Comparison of ENCODE assay signal across 8 mouse cellular contexts in genomic region chr13:28757846-28758522, GRCm38 (mm10).
A peak's percentile ranks its signal among the peaks of the same experiment; 100 is the strongest.
DNase-seq lines count a peak whose midpoint lies in the region; ATAC-seq lines count a peak whose summit lies in the region.

No protein-coding gene starts in this region.

- peak; percentile 91 for DNase-seq in 3T3-L1 (ENCODE audit: low read depth, low spot score)
- peak; percentile 74 for DNase-seq in adrenal gland, postnatal 14 days
- peak; percentile 66 for DNase-seq in forelimb bud, embryonic 11.5 days (ENCODE audit: low read depth, low spot score)
- DNase-seq in heart, postnatal 36 days = peak; percentile 78 to 83
- peak; percentile 39 for DNase-seq in layer of hippocampus, adult 9-11 months
- DNase-seq in ovary, postnatal 10 days (ENCODE audit: low spot score) = peak; percentile 65
- peak; percentile 92 for DNase-seq in thymus, postnatal 0 days (ENCODE audit: low spot score)

- intact Hi-C loops in heart, postnatal 36 days (cut with DNase I) = loop anchor here (1.0 to 5.0 kb wide), 7 partner anchors 39 to 336 kb away; no protein-coding TSS in a partner anchor

- no peaks in the 10 kb centered on the region for H3K9me3 ChIP-seq in lung, embryonic 16.5 days (ENCODE audit: control insufficient read depth, low read length)

- under 1% methylated on average over 13 of the region's 13 CpGs for WGBS in lung, embryonic 16.5 days

- peaks cover 37% of the 10 kb centered on the region for H3K4me1 ChIP-seq in lung, embryonic 16.5 days (replicated peaks; ENCODE audit: control insufficient read depth, insufficient read depth, low read length)

- H3K36me3 ChIP-seq in lung, embryonic 16.5 days (ENCODE audit: control insufficient read depth, insufficient read depth, low read length) = no peaks in the 10 kb centered on the region

- H3K27ac ChIP-seq in lung, embryonic 16.5 days (ENCODE audit: low read length) = peak overlapping the region; percentile 98

- peak overlapping the region; percentile 44 for H3K4me3 ChIP-seq in lung, embryonic 16.5 days (ENCODE audit: low read length)

- H3K27me3 ChIP-seq in lung, embryonic 16.5 days (ENCODE audit: control insufficient read depth, insufficient read depth, low read depth, low read length) = no peaks in the 10 kb centered on the region

- peak; percentile 96 for ATAC-seq in lung, embryonic 16.5 days (ENCODE audit: low read depth)

- peak overlapping the region; percentile 68 for H3K9ac ChIP-seq in lung, embryonic 16.5 days (ENCODE audit: low read length)

- peak overlapping the region; percentile 71 for H3K4me2 ChIP-seq in lung, embryonic 16.5 days (ENCODE audit: low read depth, low read length)

Comparison
In these comparisons a context has a peak if more than half of its experiments do, and no peak if none do; other contexts are left out.
1. Peak in every context shown above with its lines: DNase-seq, ATAC-seq, H3K4me3 ChIP-seq and H3K27ac ChIP-seq.
2. DNase-seq: peak in every context shown above with its lines; median percentile 92 in thymus, postnatal 0 days; 91 in 3T3-L1; 80 in heart, postnatal 36 days; 74 in adrenal gland, postnatal 14 days; 66 in forelimb bud, embryonic 11.5 days; 65 in ovary, postnatal 10 days; 39 in layer of hippocampus, adult 9-11 months.